Mouse (Mus musculus) adrenal gland, postnatal 4 days (tissue): ENCODE data around the gene Mab21l1. TPM values are rescaled to one million over a fixed set of nuclear protein-coding genes. Genes with fewer than 3 reads are reported as not detected.

Experiments
- DNase-seq, 2 experiments: peaks; one replicate each; pipeline ENCODE4 v3.0.0; 2021 to 2022; ENCODE audit warnings: low spot score in 2 of 2, mixed read lengths in 2 of 2
- total RNA-seq, 2 experiments: library from RNA; stranded (reverse); gene quantifications; 2 replicates each; pipeline ENCODE4 v1.2.3; 2021

The Mab21l1 gene
- total RNA-seq, 2 experiments from 2014 or later: 4.2 to 4.4 TPM

DNA sequence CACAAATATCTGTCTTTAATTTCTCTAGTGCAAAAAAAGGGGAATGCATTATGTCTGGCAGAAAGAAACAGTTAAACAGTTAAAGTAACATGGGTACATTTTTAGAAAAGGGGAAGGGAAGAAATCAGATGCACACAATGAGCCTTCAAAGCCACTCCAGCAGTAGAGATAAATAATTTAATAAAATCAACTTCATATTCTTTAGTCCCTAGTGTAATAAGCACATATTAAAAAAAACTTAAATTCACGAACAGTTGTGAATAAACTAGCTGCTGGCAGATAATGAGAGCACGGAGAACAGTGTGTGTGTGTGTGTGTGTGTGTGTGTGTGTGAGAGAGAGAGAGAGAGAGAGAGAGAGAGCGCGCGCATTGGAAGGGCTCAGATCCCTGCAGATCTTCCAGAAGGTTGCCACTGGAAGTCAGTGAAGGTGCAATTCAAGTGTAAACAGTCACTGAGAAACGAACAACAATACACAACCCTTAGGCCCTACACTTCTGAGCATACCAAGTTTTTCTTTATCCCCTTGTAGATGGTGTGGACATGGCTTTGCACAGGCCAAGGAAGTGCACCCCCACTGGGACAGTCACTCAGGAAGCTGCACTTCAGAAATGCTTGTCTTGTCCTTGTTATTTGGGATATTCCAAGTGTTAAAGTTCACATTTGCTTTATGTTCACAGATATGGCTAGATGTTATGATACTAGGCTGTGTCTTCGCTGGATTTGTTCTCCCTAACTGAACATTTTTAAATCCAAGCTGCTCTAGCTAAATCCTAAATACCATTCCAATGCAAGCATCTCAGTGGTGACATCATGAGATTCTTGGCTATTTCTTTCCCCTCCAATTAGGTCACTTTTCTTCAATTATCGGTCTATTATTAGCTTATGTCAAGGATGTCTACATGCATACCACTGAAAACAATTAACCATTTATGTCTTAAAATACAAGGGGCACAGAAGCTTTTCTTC is 3.3 kb upstream of the Mab21l1 start:
- DNase-seq: no peak

DNA sequence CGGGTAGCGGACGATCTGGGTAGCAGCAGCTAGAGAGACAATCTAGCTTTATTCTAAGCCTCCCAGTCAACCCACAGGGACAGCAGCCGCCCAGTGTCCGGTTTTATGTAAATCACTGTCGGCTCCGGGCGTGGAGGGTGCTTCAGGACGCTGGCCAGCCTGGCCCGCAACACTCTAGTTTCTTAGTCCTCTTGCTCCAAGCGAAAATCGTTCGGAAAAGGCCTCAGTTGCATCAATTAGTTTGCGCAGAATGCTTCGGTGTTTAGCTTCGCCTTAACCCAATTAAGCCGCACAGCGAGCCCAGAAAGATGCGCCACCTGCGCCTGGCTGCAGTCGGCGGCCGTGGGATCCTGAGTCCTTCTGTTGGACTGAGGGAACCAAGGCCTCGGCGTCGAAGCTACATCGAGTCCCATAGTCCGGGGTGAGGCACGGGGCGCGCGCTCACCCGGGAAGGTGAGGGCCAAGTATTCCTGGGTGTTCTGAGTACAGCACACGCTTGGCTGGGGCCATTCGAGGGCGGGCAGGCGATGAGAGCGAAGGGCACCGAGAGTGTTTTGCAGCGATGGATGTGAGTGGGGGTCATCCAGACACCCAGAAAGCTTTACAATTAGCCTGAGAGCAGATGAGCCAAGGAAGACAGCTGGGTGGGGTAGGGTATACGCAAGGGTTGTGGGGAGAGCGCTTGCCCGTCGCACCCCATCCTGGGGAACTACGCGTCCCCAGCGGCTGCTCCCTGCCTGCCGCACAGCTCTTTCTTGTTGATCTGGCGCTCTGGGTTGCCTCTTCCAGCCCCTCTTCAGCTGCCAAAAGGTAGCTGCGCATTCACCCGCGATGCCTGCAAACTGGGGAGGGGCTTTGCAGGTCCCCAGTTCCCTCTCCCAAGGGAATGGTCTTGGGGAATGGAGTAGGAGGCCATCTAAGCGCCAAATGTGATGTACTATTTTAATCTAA is 1.9 kb upstream of the Mab21l1 start:
- DNase-seq: no peak

DNA sequence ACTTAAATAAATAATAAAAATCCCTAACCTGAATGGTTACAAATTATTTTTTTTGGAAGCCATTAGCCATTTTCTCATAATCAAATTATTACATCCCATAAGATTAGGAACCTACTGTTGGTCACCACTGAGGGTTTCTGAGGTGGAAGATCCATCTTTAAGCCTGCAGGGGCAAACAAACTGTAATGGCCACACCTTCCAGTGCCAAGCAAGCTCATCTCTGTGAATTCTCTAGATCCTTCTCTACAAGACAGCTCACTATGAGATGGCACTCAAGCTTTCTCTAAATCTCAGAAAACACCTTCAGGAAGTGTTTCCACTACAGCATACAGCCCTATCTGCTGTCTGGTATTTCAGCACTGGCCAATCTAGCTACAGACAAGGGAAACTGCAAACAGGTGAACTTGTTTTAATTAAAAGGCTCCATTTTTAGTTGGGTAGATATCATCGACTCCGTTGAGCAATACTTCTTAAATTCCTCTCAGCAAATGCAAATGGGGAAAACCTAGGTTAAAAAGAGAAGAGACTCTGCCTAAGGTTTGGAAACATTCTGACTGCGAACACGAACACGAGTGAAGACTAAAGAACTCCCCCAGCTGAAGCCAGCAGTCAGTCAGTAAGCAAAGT is 768 bp upstream of the Mab21l1 start:
- DNase-seq: no peak

DNA sequence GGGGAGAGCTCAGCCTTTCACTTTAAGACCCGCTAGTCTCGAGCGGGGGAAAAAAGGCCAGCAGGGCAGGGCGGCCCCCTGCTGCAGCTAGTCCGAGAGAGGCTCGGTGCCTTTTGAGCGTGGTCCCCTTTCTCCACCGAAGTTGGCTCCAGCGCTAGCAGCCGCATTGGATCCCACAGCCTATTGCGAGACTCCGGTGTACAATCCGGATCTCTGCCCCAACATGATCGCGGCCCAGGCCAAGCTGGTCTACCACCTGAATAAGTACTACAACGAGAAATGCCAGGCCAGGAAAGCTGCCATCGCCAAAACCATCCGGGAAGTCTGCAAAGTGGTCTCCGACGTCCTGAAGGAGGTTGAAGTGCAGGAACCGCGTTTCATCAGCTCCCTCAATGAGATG is 461 bp downstream of the Mab21l1 start:
- DNase-seq: no peak

DNA sequence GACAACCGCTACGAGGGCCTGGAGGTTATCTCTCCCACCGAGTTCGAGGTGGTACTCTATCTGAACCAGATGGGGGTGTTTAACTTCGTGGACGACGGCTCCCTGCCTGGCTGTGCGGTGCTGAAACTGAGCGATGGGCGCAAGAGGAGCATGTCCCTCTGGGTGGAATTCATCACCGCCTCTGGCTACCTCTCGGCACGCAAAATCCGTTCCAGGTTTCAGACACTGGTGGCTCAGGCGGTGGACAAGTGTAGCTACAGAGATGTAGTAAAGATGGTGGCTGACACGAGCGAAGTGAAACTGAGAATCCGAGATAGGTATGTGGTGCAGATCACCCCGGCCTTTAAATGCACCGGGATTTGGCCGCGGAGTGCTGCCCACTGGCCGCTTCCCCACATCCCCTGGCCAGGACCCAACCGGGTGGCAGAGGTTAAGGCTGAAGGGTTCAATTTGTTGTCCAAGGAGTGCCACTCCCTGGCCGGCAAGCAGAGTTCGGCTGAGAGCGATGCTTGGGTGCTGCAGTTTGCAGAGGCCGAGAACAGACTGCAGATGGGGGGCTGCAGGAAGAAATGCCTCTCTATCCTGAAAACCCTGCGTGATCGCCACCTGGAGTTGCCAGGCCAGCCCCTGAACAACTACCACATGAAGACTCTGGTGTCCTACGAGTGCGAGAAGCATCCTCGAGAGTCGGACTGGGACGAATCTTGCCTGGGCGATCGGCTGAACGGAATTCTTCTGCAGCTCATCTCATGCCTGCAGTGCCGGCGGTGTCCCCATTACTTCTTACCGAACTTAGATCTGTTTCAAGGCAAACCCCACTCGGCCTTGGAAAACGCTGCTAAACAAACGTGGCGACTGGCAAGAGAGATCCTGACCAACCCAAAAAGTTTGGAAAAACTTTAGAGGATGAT is 1.1 kb downstream of the Mab21l1 start:
- DNase-seq: no peak

DNA sequence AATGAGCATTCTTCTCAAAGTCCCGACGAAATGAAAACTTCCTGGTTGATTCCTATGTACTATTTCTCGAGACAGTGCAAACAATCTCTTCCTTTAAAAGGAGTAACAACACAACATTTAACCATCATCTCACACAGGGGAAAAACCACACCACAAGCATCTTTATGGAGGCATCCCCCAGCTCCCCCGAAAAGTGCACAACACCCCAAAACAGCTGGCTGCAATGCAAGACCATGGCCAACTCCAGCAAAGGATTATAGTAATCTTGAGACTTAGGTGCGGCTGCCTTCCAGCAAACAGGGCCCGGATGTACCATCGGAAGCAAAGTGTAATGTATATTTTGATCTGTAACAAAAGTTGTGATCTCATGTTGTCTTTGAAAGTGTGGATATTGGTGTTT is 1.8 kb downstream of the Mab21l1 start:
- no peak for DNase-seq

DNA sequence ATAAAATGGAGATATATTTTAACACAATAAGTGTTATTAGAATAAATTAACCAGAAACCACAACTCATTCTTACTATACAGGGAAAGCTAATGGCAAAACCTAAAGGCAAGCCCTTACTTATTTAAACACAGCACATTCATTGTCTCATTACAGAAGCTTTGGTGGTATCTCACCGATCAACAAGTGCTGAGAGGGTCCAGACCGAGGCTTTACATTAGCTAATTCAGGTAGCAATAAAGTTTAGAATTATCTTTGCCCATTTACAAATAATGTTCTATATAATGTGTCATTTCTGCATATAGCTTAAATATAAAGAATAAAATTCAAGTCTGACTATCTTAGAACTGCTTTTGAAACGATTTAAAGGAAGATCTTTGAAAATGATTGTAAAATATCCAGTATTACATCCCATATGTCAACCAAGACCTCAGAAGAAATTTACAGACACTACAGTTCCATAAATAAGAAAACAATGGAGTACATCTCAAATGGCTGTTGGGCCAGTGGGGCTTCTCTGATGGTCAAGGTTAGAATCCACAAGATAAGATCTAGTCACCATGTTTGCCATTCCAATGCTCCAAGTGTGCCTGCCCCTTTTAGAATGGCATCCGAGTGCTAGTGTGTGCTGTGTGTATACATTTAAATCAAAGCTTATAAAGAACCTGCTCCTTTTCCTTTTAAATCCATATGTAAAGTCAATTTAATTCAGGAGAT is 3.1 kb downstream of the Mab21l1 start:
- no peak for DNase-seq

DNA sequence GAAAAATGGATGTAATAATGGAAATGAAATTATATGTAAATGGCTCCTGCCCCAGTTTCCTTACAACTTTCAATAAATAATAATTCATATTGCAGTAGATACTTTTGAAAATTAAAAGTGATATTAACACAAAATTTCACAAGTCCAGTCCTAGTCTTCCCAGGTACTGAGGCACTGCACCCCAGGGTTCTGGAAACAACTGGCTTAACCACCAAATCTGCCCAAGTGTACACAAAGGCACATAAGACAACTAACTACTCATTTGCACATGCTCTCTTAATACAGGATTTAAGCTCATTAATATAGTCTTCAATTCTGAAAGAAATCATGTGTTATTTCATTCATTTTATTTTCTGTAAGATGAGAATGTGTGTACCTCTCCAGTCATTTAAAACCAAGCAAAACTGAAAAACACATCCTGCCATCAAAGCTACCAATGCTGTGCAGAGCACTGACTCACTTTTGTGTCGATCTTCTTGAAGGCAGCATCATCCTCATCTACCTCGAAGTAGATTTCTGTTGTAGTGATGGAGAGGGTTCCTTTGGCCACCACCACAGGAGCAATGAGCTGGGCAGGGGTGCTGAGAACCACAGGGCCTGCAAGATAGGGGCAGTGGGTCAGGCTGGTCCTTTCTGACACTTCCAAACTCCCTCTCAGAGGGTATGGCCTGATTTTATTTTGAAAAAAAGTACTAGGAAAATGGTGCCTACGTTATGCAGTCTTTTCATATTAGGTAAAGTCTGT is 3.8 kb downstream of the Mab21l1 start:
- DNase-seq: no peak

DNA sequence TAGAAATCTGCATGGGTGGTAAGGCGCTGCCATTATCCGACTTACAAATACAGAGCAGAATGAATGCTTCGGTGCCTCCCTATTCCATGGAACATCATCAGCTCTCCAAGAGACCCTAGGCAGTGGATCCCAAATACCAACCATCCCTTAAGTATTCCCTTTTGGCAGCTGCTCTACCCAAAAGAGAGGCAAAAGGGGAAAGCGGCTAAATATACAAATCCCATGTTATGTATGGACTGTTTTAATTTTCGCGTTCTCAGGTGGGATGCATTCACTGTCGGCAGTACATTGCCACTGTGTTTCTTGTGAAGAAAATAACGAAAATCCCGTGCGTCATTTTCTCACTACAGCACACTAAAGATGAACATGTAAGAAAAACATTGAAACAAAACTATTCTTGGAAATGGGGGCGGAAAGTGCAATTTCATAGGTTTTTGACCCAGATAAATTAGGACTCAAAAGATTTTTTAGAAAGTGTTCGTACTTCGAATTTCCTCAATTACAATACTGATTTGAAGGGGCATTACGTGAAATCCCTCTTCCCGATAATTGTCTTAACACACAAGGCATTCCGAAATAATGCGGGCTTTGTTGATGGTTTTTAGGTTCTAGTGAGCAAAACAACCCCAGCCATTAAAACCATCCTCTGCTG is 4.7 kb downstream of the Mab21l1 start:
- no peak for DNase-seq

DNA sequence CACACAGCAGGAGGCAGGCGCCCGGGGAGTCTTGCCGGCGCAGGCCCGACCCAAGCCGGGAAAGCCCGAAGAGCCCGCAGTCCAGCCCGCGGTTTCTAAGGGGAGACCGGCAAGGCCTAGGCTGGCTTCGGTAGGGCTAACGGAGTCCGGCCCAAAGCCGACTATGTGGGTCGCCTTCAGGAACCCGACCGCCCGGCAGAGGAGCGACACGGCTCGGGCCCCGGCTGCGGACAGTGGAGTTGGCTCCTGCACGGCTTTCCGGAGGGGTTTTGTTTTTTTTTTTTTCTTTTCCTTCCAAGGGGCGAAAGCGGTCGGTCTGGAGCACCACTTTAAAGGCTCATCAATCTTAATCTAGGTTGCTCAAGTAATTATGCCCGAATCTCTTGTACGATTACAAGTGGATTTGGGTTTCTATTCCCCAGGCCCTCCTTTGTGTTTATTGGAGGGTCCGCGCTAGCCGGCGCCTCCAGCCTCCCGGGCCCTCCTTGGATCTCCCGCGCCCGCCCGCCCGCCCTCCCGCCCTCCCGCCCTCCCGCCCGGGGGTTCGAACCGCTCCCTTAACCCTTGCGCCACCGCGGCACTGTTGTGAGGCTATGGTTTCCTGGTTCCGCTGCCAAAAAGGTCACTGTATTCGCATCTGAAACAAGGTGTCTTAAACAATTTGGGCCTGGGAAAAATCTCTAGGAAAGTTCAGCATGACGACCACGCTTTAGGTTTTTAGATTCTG is 5.3 kb downstream of the Mab21l1 start:
- peak; percentile 12 to 19 for DNase-seq

DNA sequence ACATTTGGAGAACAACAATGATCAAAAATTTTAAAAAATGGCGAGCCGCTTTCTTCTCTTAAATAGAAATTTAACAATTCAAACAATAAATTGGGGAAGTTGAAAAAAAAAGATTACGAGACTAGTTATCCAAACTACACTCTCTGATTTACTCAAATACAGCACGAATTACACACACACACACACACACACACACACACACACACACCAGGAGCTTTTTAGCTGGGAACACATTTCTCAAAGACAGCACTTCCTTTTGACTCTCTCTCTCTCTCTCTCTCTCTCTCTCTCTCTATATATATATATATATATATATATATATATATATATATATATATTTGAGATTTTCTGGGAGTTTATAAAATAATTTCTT is 5.9 kb downstream of the Mab21l1 start:
- no peak for DNase-seq

DNA sequence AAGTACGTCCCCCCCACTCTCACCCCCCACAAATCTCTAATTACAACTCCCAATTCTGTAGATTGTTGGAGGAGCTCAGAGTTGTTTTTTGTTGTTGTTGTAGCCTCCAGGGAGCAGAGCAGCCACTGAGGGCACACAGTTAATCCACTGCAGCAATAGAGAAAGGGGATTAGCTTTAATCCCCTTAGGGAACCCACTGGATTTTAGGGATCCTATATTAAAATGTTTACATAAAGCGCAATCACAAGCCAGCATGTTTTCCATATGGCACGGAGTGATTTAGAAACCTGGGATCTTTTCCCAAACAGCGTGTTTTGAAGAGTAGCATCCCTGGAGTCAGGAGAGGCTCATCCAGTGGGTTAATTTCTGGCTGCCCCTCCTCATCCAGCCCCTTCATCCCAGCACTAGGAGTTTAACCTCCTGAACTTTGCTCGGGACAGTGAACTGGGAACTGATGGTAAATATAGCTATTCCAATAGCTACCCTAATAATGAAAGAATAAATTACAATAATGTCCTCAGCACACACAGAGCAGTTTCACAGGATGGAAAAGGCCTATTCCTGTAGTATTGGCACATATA is 6.4 kb downstream of the Mab21l1 start:
- DNase-seq: no peak

DNA sequence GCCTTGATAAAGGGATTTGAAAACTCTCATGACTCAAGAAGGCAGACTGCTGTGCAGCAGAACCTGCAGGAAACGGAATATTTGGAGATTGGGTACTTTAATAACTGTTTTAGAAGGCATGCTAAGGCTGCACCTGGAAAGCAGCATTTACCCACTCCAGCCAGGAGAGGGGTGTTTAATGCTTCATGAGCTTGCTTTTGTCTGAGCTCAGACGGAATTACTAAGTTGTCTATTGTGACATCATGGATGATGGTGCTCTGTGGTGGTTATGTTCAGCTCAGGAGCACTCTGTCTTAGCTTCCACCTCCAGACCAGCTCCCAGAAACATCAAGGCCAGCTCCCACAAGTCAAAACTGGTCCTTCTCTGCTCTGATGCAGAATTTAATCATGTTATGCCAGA is 7.5 kb downstream of the Mab21l1 start:
- no peak for DNase-seq

DNA sequence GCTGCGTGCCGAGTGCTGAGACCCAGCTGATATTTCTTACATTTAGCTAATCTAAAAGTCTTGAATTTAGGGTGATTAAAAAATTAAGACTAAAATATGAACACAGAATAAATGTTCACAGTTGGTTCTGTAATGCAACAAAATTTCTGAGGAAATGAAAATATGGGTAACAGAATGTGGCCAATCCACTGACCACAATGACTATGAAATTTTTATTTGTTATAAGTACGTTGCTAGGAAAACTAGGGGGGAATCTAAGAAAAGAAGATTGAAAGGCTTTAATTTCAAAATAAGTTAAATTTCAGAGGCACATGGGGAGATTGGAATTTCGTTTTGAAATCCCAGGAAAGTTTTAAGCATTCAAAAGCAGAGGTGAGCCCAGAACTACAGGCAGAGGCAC is 8.3 kb downstream of the Mab21l1 start:
- DNase-seq: no peak

DNA sequence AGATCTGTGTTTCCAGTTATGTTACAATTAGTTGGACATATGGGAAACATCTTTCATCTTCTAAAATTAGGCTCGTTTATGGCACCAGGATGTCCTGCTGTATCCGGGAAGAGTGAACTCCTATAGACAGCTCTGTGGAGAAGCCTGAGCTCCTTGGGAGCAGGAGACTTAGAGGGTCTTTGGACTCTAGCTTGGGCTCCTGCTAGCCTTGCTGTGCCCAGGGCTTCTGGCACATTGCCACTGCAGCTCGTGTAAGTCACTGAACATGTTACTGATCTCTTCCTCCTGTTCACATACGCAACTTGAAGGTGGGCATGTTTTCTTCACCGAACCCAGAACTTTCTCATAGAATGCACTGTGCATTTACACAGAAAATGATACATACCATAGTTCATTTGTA is 9.9 kb downstream of the Mab21l1 start:
- no peak for DNase-seq

DNA sequence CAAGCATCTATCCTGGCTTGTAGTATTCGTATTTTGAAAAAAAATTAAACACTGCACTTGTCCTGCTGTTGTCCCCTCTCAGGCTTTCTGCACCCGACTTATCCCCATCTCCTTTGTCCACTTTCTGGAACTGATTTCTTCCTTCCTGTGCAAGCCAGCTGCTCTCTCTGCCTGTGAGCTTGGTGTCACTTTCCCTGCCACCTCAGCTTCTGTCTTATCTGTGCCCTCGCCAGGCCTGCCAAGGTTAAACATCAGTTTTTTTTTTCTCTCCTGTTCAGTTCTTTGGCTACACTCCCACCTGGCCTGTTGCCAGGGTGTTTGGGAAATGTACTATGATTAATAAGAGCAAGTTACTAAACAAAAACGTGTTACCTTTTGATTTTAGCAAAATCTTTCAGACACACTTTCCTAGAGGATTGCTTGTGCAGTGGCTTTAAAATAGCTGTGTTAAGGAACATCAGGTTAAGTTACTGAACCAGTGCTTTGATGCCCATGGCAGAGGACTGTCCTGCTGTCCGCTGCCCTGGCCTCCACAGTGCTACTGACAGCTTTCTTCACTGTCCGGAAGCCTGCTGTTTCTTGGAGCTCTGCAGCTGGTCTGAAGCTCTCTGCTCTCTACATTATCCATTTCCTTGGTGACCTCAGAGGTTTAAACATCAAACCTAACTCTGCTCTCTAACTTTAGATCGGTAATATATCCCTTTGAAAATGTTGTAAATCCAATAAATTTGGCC is 11.7 kb downstream of the Mab21l1 start:
- peak; percentile 62 to 78 for DNase-seq

DNA sequence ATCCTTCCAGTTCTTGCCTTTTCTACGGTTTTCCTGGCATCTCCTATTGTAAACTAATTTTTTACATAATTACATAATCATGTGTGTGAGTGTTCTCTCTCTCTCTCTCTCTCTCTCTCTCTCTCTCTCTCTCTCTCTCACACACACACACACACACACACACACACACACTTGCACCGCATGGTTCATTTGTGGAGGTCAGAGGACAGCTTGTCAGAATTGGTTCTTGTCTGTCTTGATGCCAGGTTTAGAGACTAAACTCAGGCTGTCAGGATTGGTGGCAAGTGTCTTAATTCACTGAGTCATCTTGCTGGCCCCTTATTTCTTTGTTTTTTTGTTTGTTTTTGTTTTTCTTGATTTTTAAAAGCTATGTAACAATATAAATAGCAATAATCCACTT is 12.5 kb downstream of the Mab21l1 start:
- DNase-seq: no peak
